Mouse (Mus musculus) ES-E14 (cell line): Measurements from ENCODE around the gene Vwa2.

Experiments used
- MAFK ChIP-seq: IDR thresholded peaks from 2 replicates; pipeline ENCODE4 v1.6.1; 2014; ENCODE audit warnings: mild to moderate bottlenecking, low read depth, low read length, inconsistent platforms; ENCODE audit not compliant: insufficient read depth
- ZNF384 ChIP-seq: IDR thresholded peaks from 2 replicates; pipeline ENCODE4 v1.6.1; 2012; ENCODE audit warnings: low read depth, low read length, inconsistent platforms

GRCm38 (mm10) chr19:56910561-56910960, 36.5 kb downstream of the Vwa2 start:
- TF ChIP-seq ZNF384 (no peak), MAFK (no peak)
